Mouse (Mus musculus) embryo, embryonic 9.5 days (tissue): ENCODE data around the gene Gm4513.
"Not testable (repeated sequence)": the region's sequence is repeated elsewhere in the genome, so short reads cannot be mapped to it uniquely, and the experiment has no call there.

Experiments used
- DNase-seq: peaks from one replicate; pipeline ENCODE4 v3.0.0-alpha.2; 2017; ENCODE audit errors: extremely low spot score

Gm4513 gene

GRCm38 (mm10) chr7:20598921-20599320 lies at the start of gene Gm4513:
Gene Gm4513 (minus strand): TSS chr7:20599021.
- DNase-seq: not testable (repeated sequence)

DNA sequence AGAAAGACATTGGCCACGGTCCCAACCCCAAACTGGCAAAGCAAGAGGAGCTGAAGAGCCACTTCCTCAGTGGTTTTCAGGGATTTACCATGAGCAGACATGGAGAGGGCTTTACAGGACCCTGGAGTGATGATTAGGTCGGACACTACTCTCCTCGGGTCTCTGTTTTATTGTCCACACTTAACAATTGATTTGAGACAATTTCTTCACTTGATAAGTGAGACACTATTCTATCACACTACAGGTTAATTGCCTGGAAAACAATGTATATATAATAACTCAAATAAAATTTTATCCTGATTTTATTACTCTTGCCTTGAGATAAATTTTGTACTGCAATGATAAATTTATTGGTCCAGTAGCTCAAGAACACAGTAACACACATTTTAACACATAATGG lies 22.7 kb downstream of the Gm4513 start, which contains the start of gene Gm4141:
TSS of gene Gm4141 (minus strand) at position 101 of the 400 bp plus-strand sequence.
- not testable (repeated sequence) for DNase-seq

GRCm38 (mm10) chr7:20545657-20546056 lies 53.2 kb downstream of the Gm4513 start, which contains the start of gene Gm5726:
Gene Gm5726 (minus strand): TSS chr7:20545757.
- DNase-seq: not testable (repeated sequence)
